Mouse (Mus musculus): ENCODE measurements around the gene Tenm3. TPM values are rescaled to one million over a fixed set of nuclear protein-coding genes. Genes with fewer than 3 reads are reported as not detected.

Tenm3 gene
- total and polyA plus RNA-seq, 3 experiments = 0.03 to 0.08 (median 0.07) TPM

GRCm38 (mm10) chr8:48849091-48849616 lies 5.4 kb upstream of the Tenm3 start:
- Histone ChIP-seq H3K36me3 (replicated peaks in 1 of 2; ENCODE audit: control insufficient read depth in 1 of 2, insufficient read depth in 1 of 2, low read length in 1 of 2) (no peaks in the 10 kb centered on the region), H3K79me2 (replicated peaks; ENCODE audit: control insufficient read depth, extremely low read depth, insufficient read depth, poor library complexity, severe bottlenecking) (no peaks in the 10 kb centered on the region), H3K4me1 (ENCODE audit: control insufficient read depth in 1 of 2, insufficient read depth in 2 of 2) (no peaks in the 10 kb centered on the region), H3K4me3 (replicated peaks in 1 of 3; ENCODE audit: low read depth in 2 of 3, low read length in 2 of 3, poor library complexity in 1 of 3) (no peak overlapping the region), H3K27me3 (replicated peaks) (no peaks in the 10 kb centered on the region), H3K9me3 (replicated peaks; ENCODE audit: low read length) (peaks cover 61% of the 10 kb centered on the region), H3K27ac (ENCODE audit: insufficient read depth, low read depth) (no peak overlapping the region), H3K4me2 (ENCODE audit: insufficient read depth, low read depth, poor library complexity, severe bottlenecking) (no peak overlapping the region), H3K9ac (ENCODE audit: insufficient read depth, low read depth) (no peak overlapping the region)
- TF ChIP-seq CTCF (conservative IDR thresholded peaks at IDR 0.05 in 1 of 2, IDR thresholded peaks at IDR 0.05 in 1 of 2; ENCODE audit: low read depth in 2 of 2, low read length in 2 of 2) (no peak), JUN (IDR thresholded peaks at IDR 0.05; ENCODE audit: insufficient read depth, low read depth, low read length) (no peak), GABPA (IDR thresholded peaks at IDR 0.05; ENCODE audit: insufficient replicate concordance, low read depth, low read length) (no peak), RAD21 (IDR thresholded peaks at IDR 0.05; ENCODE audit: low read depth, low read length) (no peak), ZNF384 (IDR thresholded peaks at IDR 0.05; ENCODE audit: low read depth, low read length) (no peak), CHD1 (IDR thresholded peaks at IDR 0.05; ENCODE audit: low read depth, low read length) (no peak), PAX5 (IDR thresholded peaks at IDR 0.05; ENCODE audit: low read length) (no peak), MEF2A (IDR thresholded peaks at IDR 0.05; ENCODE audit: borderline replicate concordance, low read depth, low read length) (no peak), NRF1 (IDR thresholded peaks at IDR 0.05; ENCODE audit: low read depth, low read length) (no peak), TBP (conservative IDR thresholded peaks at IDR 0.05; ENCODE audit: low read depth, low read length) (no peak), BHLHE40 (IDR thresholded peaks at IDR 0.05; ENCODE audit: low read depth, low read length) (no peak)
- in situ Hi-C loops (cut with MboI; ENCODE audit: low pct_ligation_motif_present, low pct_unique_long_range_greater_than_20kb, low sequenced_read_pairs) (no loop called here), dilution Hi-C loops (cut with MboI; ENCODE audit: extremely low pct_ligation_motif_present, extremely low pct_unique_long_range_greater_than_20kb, low sequenced_read_pairs) (no loop called here)
- no peak for DNase-seq (ENCODE audit: extremely low read depth)

- DNase-seq (ENCODE audit: extremely low read depth) = no peak
- in situ Hi-C loops (cut with MboI; ENCODE audit: low pct_ligation_motif_present, low pct_unique_long_range_greater_than_20kb, low sequenced_read_pairs) = no loop called here
- no peak overlapping the region for H3K4me2 ChIP-seq (ENCODE audit: insufficient read depth, low read depth, poor library complexity, severe bottlenecking)
- no peaks in the 10 kb centered on the region for H3K27me3 ChIP-seq (replicated peaks)
- H3K4me1 ChIP-seq (ENCODE audit: control insufficient read depth in 1 of 2, insufficient read depth in 2 of 2) = no peaks in the 10 kb centered on the region
- peaks cover 63% of the 10 kb centered on the region for H3K9me3 ChIP-seq (replicated peaks; ENCODE audit: low read length)
- no peak overlapping the region for H3K27ac ChIP-seq (ENCODE audit: insufficient read depth, low read depth)
- H3K4me3 ChIP-seq (replicated peaks in 1 of 3; ENCODE audit: low read depth in 2 of 3, low read length in 2 of 3, poor library complexity in 1 of 3) = no peak overlapping the region
- H3K9ac ChIP-seq (ENCODE audit: insufficient read depth, low read depth) = no peak overlapping the region
- no peaks in the 10 kb centered on the region for H3K79me2 ChIP-seq (replicated peaks; ENCODE audit: control insufficient read depth, extremely low read depth, insufficient read depth, poor library complexity, severe bottlenecking)
- TF ChIP-seq CHD2 (IDR thresholded peaks at IDR 0.05; ENCODE audit: low read length) = no peak
- TF ChIP-seq GABPA (IDR thresholded peaks at IDR 0.05; ENCODE audit: insufficient replicate concordance, low read depth, low read length) = no peak
- no peak for TF ChIP-seq POLR2A (IDR thresholded peaks at IDR 0.05; ENCODE audit: low read depth, low read length)
- TF ChIP-seq MYC (IDR thresholded peaks at IDR 0.05; ENCODE audit: low read depth, low read length) = no peak
- TF ChIP-seq RAD21 (IDR thresholded peaks at IDR 0.05; ENCODE audit: low read depth, low read length) = no peak
- TF ChIP-seq USF2 (conservative IDR thresholded peaks at IDR 0.05; ENCODE audit: low read depth, low read length) = no peak
- no peaks in the 10 kb centered on the region for H3K36me3 ChIP-seq (replicated peaks in 1 of 2; ENCODE audit: control insufficient read depth in 1 of 2, insufficient read depth in 1 of 2, low read length in 1 of 2)
- dilution Hi-C loops (cut with MboI; ENCODE audit: extremely low pct_ligation_motif_present, extremely low pct_unique_long_range_greater_than_20kb, low sequenced_read_pairs) = no loop called here
Measured at GRCm38 (mm10) chr8:48844961-48845360, 1.2 kb upstream of the Tenm3 start.

Measured in CH12.LX (cell line).